Mouse (Mus musculus) megakaryocyte-erythroid progenitor cell, adult 5-6 weeks (primary cell): ENCODE results near the gene Zdhhc20. TPM values are rescaled to one million over a fixed set of nuclear protein-coding genes. Genes with fewer than 3 reads are reported as not detected.
A peak's percentile ranks its signal among the peaks of the same experiment; 100 is the strongest.
"Not testable (repeated sequence)": the region's sequence is repeated elsewhere in the genome, so short reads cannot be mapped to it uniquely, and the experiment has no call there.

Experiments used
- ATAC-seq: replicated peaks from 2 replicates; pipeline ENCODE4 v1.8.0; 2016; ENCODE audit warnings: mild to moderate bottlenecking, inconsistent platforms; ENCODE audit not compliant: severe bottlenecking, poor library complexity, low FRiP score, low TSS enrichment
- total RNA-seq, 2 experiments: library from RNA; stranded (forward) in 1 of 2; stranded (reverse) in 1 of 2; fragments of 200-1000, 215-1000 nt in 1 of 2; fragments of >200 nt in 1 of 2; fragmentation: Nextera tagmentation in 1 of 2; gene quantifications; 2 replicates each; pipeline ENCODE4 v1.2.3; 2014 to 2017

Zdhhc20 gene
- total RNA-seq (2014; fragmentation: Nextera tagmentation), result 13.0 and 15.2 TPM in 2 replicates
- total RNA-seq (2017), result 16.8 and 24.5 TPM in 2 replicates

GRCm38 (mm10) chr14:57890011-57890842 lies at the start of gene Zdhhc20:
Gene Zdhhc20 (minus strand): TSS chr14:57890276.
- peak; percentile 97 for ATAC-seq

- ATAC-seq, result no peak
Observed at GRCm38 (mm10) chr14:57937297-57937696, 47.2 kb upstream of the Zdhhc20 start.

- ATAC-seq, result no peak
Observed at GRCm38 (mm10) chr14:57934666-57935065, 44.6 kb upstream of the Zdhhc20 start.

GRCm38 (mm10) chr14:57933608-57934007 lies 43.5 kb upstream of the Zdhhc20 start:
- no peak; the same call in 1 of the 2 replicates for ATAC-seq

GRCm38 (mm10) chr14:57932881-57933443 lies 42.9 kb upstream of the Zdhhc20 start:
- peak; percentile 97 for ATAC-seq

GRCm38 (mm10) chr14:57921428-57922131 lies 31.5 kb upstream of the Zdhhc20 start:
- no peak for ATAC-seq

GRCm38 (mm10) chr14:57920568-57921310 lies 30.7 kb upstream of the Zdhhc20 start:
- ATAC-seq, result no peak

GRCm38 (mm10) chr14:57919148-57919875 lies 29.2 kb upstream of the Zdhhc20 start:
- no peak for ATAC-seq

GRCm38 (mm10) chr14:57915341-57915740 lies 25.3 kb upstream of the Zdhhc20 start:
- ATAC-seq, result no peak

- not testable (repeated sequence) for ATAC-seq
Observed at GRCm38 (mm10) chr14:57912211-57913007, 22.3 kb upstream of the Zdhhc20 start.

- ATAC-seq, result peak; percentile 45
Observed at GRCm38 (mm10) chr14:57911787-57912186, 21.7 kb upstream of the Zdhhc20 start.

GRCm38 (mm10) chr14:57911316-57911715 lies 21.2 kb upstream of the Zdhhc20 start:
- no peak; the same call in 1 of the 2 replicates for ATAC-seq

- peak; percentile 93 for ATAC-seq
Observed at GRCm38 (mm10) chr14:57910501-57911068, 20.5 kb upstream of the Zdhhc20 start.

- ATAC-seq, result no peak
Observed at GRCm38 (mm10) chr14:57909297-57909696, 19.2 kb upstream of the Zdhhc20 start.

GRCm38 (mm10) chr14:57908431-57908830 lies 18.4 kb upstream of the Zdhhc20 start:
- no peak for ATAC-seq

GRCm38 (mm10) chr14:57901998-57902397 lies 11.9 kb upstream of the Zdhhc20 start:
- no peak for ATAC-seq

GRCm38 (mm10) chr14:57896882-57897281 lies 6.8 kb upstream of the Zdhhc20 start:
- no peak for ATAC-seq
